Mouse (Mus musculus) lung, adult 2 months (tissue): ENCODE measurements around the gene Tmem150c.

ENCODE experiments used
- CTCF ChIP-seq: fragments of 200-500 bp; IDR thresholded peaks from 2 replicates; pipeline ENCODE4 v1.5.1; 2011; ENCODE audit warnings: mild to moderate bottlenecking, low read length, control low read depth; ENCODE audit not compliant: insufficient read depth
- POLR2A ChIP-seq: fragments of 200-500 bp; IDR thresholded peaks from 2 replicates; pipeline ENCODE4 v1.6.1; 2011; ENCODE audit warnings: low read depth, mild to moderate bottlenecking, control low read depth, low read length, borderline replicate concordance; ENCODE audit errors: extremely low read depth

DNA sequence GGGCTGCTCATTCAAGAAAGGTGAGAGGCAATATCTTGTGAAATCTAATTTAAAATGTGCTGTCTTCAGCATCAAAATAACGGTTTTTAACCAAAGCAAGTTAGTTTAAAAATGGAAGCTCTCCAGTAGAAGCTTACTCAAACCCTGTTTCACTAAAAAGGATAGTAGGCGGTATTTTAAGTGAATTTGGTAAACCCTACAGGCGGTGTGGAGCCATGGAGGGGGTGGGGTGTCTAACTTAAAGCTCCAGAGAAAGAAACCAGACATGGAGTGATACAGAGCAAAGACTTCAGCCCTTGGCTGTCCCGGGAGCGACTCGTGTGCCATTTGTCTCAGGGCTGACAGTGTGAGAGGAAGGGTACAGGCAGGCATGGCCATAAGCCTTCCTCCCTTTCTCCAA lies 4.0 kb downstream of the Tmem150c start:
- no peak for TF ChIP-seq CTCF
- TF ChIP-seq POLR2A = no peak
